Mouse (Mus musculus) embryonic fibroblast, embryonic 13.5 days (primary cell): ENCODE results near the gene Chst15.

Experiments
- CTCF ChIP-seq: IDR thresholded peaks from 2 replicates; pipeline ENCODE4 v1.5.1; 2011; ENCODE audit warnings: mild to moderate bottlenecking, control low read depth, low read length, moderate library complexity, borderline replicate concordance; ENCODE audit not compliant: insufficient read depth
- POLR2A ChIP-seq: IDR thresholded peaks from 2 replicates; pipeline ENCODE4 v1.6.1; 2011; ENCODE audit warnings: low read depth, mild to moderate bottlenecking, control low read depth, low read length, moderate library complexity

GRCm38 (mm10) chr7:132358709-132359108 lies 41.7 kb upstream of the Chst15 start:
- TF ChIP-seq CTCF = no peak
- no peak for TF ChIP-seq POLR2A
